Mouse (Mus musculus) liver, embryonic 15.5 days (tissue): ENCODE data around the gene Heatr1. TPM values are rescaled to one million over a fixed set of nuclear protein-coding genes. Genes with fewer than 3 reads are reported as not detected.

Experiments used
- ATAC-seq: fragments of 200-750 bp; cut with Nextera tagmentation; 2 replicates; pipeline ENCODE4 v1.8.0; 2017; ENCODE audit warnings: moderate number of reproducible peaks, mild to moderate bottlenecking, moderate library complexity; ENCODE audit not compliant: insufficient read depth
- H3K27ac ChIP-seq: fragments of 300-500 bp; sonication (generic); replicated peaks from 2 replicates; pipeline ENCODE4 v1.5.1; 2015; ENCODE audit warnings: mild to moderate bottlenecking, inconsistent platforms
- H3K27me3 ChIP-seq: fragments of 300-500 bp; sonication (generic); 2 replicates; pipeline ENCODE4 v1.6.1; 2015; ENCODE audit warnings: mild to moderate bottlenecking, inconsistent platforms
- H3K36me3 ChIP-seq: fragments of 300-500 bp; sonication (generic); replicated peaks from 2 replicates; pipeline ENCODE4 v1.6.1; 2015; ENCODE audit warnings: moderate library complexity, mild to moderate bottlenecking, inconsistent platforms
- H3K4me1 ChIP-seq: fragments of 300-500 bp; sonication (generic); replicated peaks from 2 replicates; pipeline ENCODE4 v1.6.1; 2015; ENCODE audit warnings: inconsistent platforms
- H3K4me2 ChIP-seq: fragments of 300-500 bp; sonication (generic); 2 replicates; pipeline ENCODE4 v1.6.1; 2015; ENCODE audit warnings: moderate library complexity, mild to moderate bottlenecking, inconsistent platforms
- H3K4me3 ChIP-seq: fragments of 300-500 bp; sonication (generic); replicated peaks from 2 replicates; pipeline ENCODE4 v1.5.1; 2015; ENCODE audit warnings: mild to moderate bottlenecking, inconsistent platforms
- H3K9ac ChIP-seq: fragments of 300-500 bp; sonication (generic); 2 replicates; pipeline ENCODE4 v1.6.1; 2015; ENCODE audit warnings: moderate library complexity, mild to moderate bottlenecking, inconsistent platforms
- H3K9me3 ChIP-seq: fragments of 300-500 bp; sonication (generic); replicated peaks from 2 replicates; pipeline ENCODE4 v1.6.1; 2016; ENCODE audit warnings: inconsistent platforms
- WGBS: fragments of 180-500 bp; shearing (Covaris S2); methylation state at CpG from one replicate; pipeline ENCODE4 v1.1.7; 2015; ENCODE audit warnings: mixed read lengths; ENCODE audit not compliant: insufficient replicate concordance; 5-methylcytosine and 5-hydroxymethylcytosine counted together
- polyA plus RNA-seq: library from polyadenylated mRNA; unstranded; fragments of >200 nt; fragmentation: Nextera tagmentation; extraction: Ambion mirVana; gene quantifications from 2 replicates; pipeline ENCODE4 v1.2.1, GENCODE M21; 2015

The Heatr1 gene
- polyA plus RNA-seq = 8.0 and 9.8 TPM in 2 replicates

GRCm38 (mm10) chr13:12394609-12395505 is at the start of gene Heatr1:
Gene Heatr1 (plus strand): TSS chr13:12395027.
- WGBS = under 1% methylated on average over 43 of the region's 43 CpGs
- Histone ChIP-seq H3K4me2 (peak within 1 kb of the TSS; percentile 89), H3K4me3 (peak within 1 kb of the TSS; percentile 87), H3K4me1 (peaks cover 24% of the 10 kb centered on the region), H3K36me3 (peaks cover 20% of the 10 kb centered on the region), H3K9me3 (no peaks in the 10 kb centered on the region), H3K9ac (peak within 1 kb of the TSS; percentile 65), H3K27me3 (no peaks in the 10 kb centered on the region), H3K27ac (peak within 1 kb of the TSS; percentile 58)
- ATAC-seq = peak; percentile 95

GRCm38 (mm10) chr13:12346837-12347236 is 48.0 kb upstream of the Heatr1 start:
- Histone ChIP-seq H3K9ac (no peak overlapping the region), H3K4me1 (no peaks in the 10 kb centered on the region), H3K27ac (no peak overlapping the region), H3K4me2 (no peak overlapping the region), H3K4me3 (no peak overlapping the region), H3K36me3 (no peaks in the 10 kb centered on the region), H3K27me3 (no peaks in the 10 kb centered on the region; the same call in 1 of the 2 replicates), H3K9me3 (no peaks in the 10 kb centered on the region)
- ATAC-seq = no peak
- 50% methylated on average over 3 of the region's 3 CpGs for WGBS

DNA sequence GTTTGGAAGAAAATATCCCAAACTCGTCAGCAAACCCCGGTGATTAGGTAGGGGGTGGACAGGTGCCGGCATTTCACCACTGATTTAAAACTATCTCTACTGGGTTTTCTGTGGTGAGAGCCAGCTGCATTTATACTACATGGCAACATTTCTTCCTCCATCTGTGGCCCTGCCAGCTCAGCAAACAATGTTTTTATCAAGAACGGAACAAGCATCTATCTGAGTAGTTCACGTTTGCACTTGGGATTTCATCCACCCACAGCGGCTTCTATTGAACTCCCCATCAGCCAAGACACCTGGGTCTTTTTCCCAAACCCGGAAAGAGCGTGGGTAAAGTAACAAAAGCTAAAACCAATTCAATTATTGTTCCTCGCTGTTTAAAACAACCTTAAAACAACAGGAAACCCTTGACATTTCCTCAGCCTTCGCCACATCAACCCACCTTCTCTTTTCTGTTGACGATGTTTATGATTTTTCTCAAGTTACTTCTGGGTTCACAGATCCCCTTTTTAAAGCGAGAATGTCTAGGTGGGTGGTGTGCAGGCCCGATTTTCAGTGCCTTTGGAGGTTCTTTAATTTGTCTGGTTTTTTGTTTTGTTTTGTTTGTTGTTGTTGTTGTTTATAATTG is 45.5 kb upstream of the Heatr1 start:
- Histone ChIP-seq H3K27me3 (no peaks in the 10 kb centered on the region), H3K9me3 (no peaks in the 10 kb centered on the region), H3K4me2 (no peak overlapping the region), H3K27ac (no peak overlapping the region), H3K4me1 (no peaks in the 10 kb centered on the region), H3K36me3 (no peaks in the 10 kb centered on the region), H3K4me3 (no peak overlapping the region), H3K9ac (no peak overlapping the region)
- ATAC-seq = no peak
- WGBS = 33% methylated on average over 13 of the region's 13 CpGs

GRCm38 (mm10) chr13:12356184-12356583 is 38.6 kb upstream of the Heatr1 start:
- WGBS = 20% methylated on average over 4 of the region's 4 CpGs
- Histone ChIP-seq H3K9me3 (no peaks in the 10 kb centered on the region), H3K4me3 (no peak overlapping the region), H3K4me1 (no peaks in the 10 kb centered on the region), H3K4me2 (no peak overlapping the region), H3K27me3 (no peaks in the 10 kb centered on the region), H3K36me3 (no peaks in the 10 kb centered on the region), H3K9ac (no peak overlapping the region), H3K27ac (no peak overlapping the region)
- no peak for ATAC-seq

- Histone ChIP-seq H3K27ac (no peak overlapping the region), H3K4me2 (no peak overlapping the region), H3K27me3 (no peaks in the 10 kb centered on the region), H3K9me3 (no peaks in the 10 kb centered on the region), H3K9ac (no peak overlapping the region), H3K4me1 (no peaks in the 10 kb centered on the region), H3K36me3 (no peaks in the 10 kb centered on the region), H3K4me3 (no peak overlapping the region)
- no peak for ATAC-seq
- 67% methylated on average over 5 of the region's 5 CpGs for WGBS
Observed at GRCm38 (mm10) chr13:12357554-12357953, 37.3 kb upstream of the Heatr1 start.

- Histone ChIP-seq H3K9me3 (no peaks in the 10 kb centered on the region), H3K36me3 (no peaks in the 10 kb centered on the region), H3K4me3 (no peak overlapping the region), H3K4me2 (no peak overlapping the region), H3K4me1 (no peaks in the 10 kb centered on the region), H3K27ac (no peak overlapping the region), H3K9ac (no peak overlapping the region), H3K27me3 (no peaks in the 10 kb centered on the region)
- no peak for ATAC-seq
- 57% methylated on average over 4 of the region's 4 CpGs for WGBS
Observed at GRCm38 (mm10) chr13:12361486-12361885, 33.3 kb upstream of the Heatr1 start.

DNA sequence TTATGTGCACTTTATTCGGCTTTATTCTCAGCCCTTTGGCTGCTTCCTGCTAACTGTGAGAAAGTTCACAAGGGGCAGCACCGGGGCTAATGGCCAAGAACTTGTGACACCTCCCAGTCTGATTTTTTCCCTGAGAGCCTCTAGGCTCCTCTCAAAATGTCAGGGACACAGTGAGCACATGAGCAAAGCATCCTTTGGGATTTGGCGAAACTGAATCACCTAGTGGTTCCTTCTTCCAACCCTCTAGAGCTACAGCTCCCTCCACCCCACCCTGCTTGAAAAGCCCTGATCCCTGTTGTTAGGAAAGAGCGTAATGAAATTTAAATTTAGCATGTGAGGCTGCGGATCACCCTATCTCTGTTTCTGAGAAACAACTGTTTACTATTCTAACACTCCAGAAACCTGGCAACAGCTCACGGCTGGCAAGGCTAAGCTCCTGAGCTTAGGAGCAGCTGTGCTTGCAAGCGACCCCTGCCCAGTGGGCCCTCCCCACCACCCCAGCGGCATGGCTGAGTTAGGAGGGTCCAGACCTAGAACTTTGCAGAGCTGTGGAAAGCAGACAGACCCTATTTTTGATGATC is 25.7 kb upstream of the Heatr1 start:
- H3K27me3 ChIP-seq = no peaks in the 10 kb centered on the region
- WGBS = 47% methylated on average over 8 of the region's 8 CpGs

DNA sequence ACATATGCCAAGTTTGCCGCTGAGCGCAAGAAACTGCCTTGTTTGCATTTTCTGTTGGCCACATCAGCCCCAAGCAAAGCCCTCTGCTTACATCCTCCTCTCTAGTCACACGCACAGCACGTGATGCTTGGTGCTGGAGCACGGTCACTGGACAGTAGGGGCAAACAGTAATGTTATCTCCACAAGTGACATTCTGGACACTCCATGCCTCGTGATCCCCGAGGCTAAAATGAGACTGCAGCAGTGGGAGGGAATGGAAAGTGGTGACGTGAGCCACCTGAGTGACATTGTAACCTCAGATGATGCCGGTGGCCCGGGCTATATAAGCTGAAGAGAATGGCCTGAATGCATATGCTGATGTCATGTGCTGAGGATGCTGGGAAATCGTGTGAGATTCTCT is 24.9 kb upstream of the Heatr1 start:
- ATAC-seq = no peak
- Histone ChIP-seq H3K27ac (no peak overlapping the region), H3K4me3 (no peak overlapping the region), H3K9me3 (no peaks in the 10 kb centered on the region), H3K9ac (no peak overlapping the region), H3K4me2 (no peak overlapping the region), H3K36me3 (no peaks in the 10 kb centered on the region), H3K4me1 (no peaks in the 10 kb centered on the region), H3K27me3 (no peaks in the 10 kb centered on the region)
- WGBS = 69% methylated on average over 11 of the region's 11 CpGs

More for the DNA sequence above, 25.7 kb upstream of the Heatr1 start:
- no peak overlapping the region for H3K27ac ChIP-seq
- H3K36me3 ChIP-seq = no peaks in the 10 kb centered on the region
- H3K4me2 ChIP-seq = no peak overlapping the region
- H3K9me3 ChIP-seq = no peaks in the 10 kb centered on the region
- ATAC-seq = no peak
- no peaks in the 10 kb centered on the region for H3K4me1 ChIP-seq
- no peak overlapping the region for H3K4me3 ChIP-seq
- no peak overlapping the region for H3K9ac ChIP-seq

GRCm38 (mm10) chr13:12372755-12373154 is 22.1 kb upstream of the Heatr1 start:
- Histone ChIP-seq H3K27ac (no peak overlapping the region), H3K4me1 (no peaks in the 10 kb centered on the region), H3K27me3 (no peaks in the 10 kb centered on the region), H3K9me3 (no peaks in the 10 kb centered on the region), H3K9ac (no peak overlapping the region), H3K4me3 (no peak overlapping the region), H3K4me2 (no peak overlapping the region), H3K36me3 (no peaks in the 10 kb centered on the region)
- no peak for ATAC-seq
- WGBS = 32% methylated on average over 3 of the region's 3 CpGs

GRCm38 (mm10) chr13:12376778-12377177 is 18.0 kb upstream of the Heatr1 start:
- no peaks in the 10 kb centered on the region for H3K4me1 ChIP-seq
- no peak overlapping the region for H3K4me3 ChIP-seq
- H3K27ac ChIP-seq = no peak overlapping the region
- no peaks in the 10 kb centered on the region for H3K9me3 ChIP-seq
- H3K9ac ChIP-seq = no peak overlapping the region
- no peak overlapping the region for H3K4me2 ChIP-seq
- H3K36me3 ChIP-seq = no peaks in the 10 kb centered on the region
- 56% methylated on average over 1 of the region's 1 CpGs for WGBS
- H3K27me3 ChIP-seq = no peaks in the 10 kb centered on the region
- ATAC-seq = no peak

DNA sequence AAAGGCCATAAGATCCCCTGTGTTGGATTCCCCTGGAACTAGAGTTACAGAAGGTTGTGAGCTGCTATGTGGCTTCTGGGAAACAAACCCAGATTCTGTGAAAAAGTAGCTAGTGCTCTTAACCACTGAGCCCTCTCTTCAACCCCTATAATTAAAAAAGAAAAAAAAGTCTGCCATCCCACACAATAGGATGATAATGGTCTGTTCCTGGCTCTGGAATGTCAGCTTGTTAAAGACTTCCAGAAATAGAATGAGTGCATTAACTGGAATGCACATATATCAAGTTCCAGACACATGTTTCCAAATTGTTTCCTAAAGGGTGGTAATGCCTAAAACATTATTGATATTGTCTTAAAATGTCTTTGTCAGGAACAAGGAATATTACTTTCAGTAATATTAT is 10.0 kb upstream of the Heatr1 start:
- Histone ChIP-seq H3K4me2 (no peak overlapping the region), H3K4me1 (no peaks in the 10 kb centered on the region), H3K27me3 (no peaks in the 10 kb centered on the region), H3K36me3 (no peaks in the 10 kb centered on the region), H3K9ac (no peak overlapping the region), H3K27ac (no peak overlapping the region), H3K4me3 (no peak overlapping the region), H3K9me3 (no peaks in the 10 kb centered on the region)
- no peak for ATAC-seq
